Mouse (Mus musculus) bone marrow, adult 2 months (tissue): ENCODE measurements at regions not wholly inside any gene's neighbourhood (a gene's known extent, or its start where the extent isn't known, plus 50 kb on each side); places are given as distances from the start of the nearest gene placed in this dataset.

Experiments
- CTCF ChIP-seq: fragments of 200-500 bp; IDR thresholded peaks from 2 replicates; pipeline ENCODE4 v1.5.1; 2011; ENCODE audit warnings: low read length, control low read depth; ENCODE audit not compliant: control insufficient read depth, insufficient read depth
- POLR2A ChIP-seq: fragments of 200-500 bp; IDR thresholded peaks from 2 replicates; pipeline ENCODE4 v1.6.1; 2011; ENCODE audit warnings: low read depth, mild to moderate bottlenecking, control low read depth, low read length, borderline replicate concordance; ENCODE audit not compliant: control insufficient read depth

DNA sequence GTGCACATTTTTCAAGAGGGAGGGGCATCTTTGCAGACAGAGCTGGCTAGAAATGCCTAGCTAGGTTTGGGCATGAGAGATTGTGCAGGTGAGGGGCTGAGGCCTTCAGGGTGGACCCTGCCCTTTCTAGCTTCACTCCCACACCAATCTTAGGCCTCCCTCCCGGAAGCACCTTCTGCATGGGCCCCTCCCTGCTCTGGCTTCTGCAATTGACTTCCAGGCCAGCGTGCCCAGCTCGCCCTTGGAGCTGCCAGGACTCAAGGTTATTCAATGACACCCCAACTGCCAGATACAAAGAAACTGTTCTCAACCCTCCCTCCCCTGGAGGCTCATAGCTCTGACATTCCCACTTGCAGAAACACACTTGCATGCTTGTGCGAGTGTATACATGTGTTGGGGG lies 384.5 kb downstream of the Sox9 start:
- TF ChIP-seq POLR2A: no peak
- no peak for TF ChIP-seq CTCF
